Mouse (Mus musculus) liver (tissue): ENCODE results near the gene Scd4.
A peak's percentile ranks its signal among the peaks of the same experiment; 100 is the strongest.
"Not testable (repeated sequence)": the region's sequence is repeated elsewhere in the genome, so short reads cannot be mapped to it uniquely, and the experiment has no call there.

Experiments used
- DNase-seq: peaks from one replicate; pipeline ENCODE4 v3.0.0-alpha.2; 2020; ENCODE audit warnings: mixed read lengths

The Scd4 gene

GRCm38 (mm10) chr19:44301176-44301575, 31.7 kb upstream of the Scd4 start:
- DNase-seq: peak; percentile 39

- DNase-seq: peak; percentile 46
Observed at GRCm38 (mm10) chr19:44301671-44302305, 31.1 kb upstream of the Scd4 start.

DNA sequence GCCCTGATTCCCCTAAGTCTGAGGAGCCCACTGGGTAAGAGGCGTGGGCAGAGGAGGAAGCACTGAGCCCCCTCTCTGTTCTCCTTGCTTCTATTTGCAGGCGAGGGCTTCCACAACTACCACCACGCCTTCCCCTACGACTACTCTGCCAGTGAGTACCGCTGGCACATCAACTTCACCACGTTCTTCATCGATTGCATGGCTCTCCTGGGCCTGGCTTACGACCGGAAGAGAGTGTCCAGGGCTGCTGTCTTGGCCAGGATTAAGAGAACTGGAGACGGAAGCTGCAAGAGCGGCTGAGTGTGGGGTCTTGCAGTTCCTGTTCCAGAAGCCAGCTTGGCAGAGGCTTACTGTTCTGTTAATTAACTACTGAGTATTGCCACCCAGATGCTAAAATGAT, 30.0 kb upstream of the Scd4 start:
- no peak for DNase-seq

- no peak for DNase-seq
Observed at GRCm38 (mm10) chr19:44303502-44303901, 29.4 kb upstream of the Scd4 start.

DNA sequence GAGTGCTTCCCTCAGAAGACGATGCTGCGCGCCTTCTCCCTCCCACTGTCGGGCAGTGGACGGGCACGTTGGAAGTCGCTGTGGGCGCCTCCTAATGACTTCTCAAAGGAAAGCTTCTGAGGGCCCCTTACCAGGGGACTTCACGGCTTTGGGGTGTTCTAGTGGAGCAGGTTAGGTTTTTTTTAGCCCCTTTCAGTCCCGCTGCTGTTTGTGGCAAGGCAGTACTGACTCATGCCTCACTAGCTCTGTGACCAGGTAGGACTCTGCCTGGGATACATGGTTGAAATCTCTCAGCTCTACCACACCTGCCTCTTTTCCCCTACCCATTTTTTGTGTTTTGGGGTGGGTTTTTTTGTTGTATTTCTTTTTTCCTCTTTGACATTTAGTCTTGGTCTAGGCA, 28.5 kb upstream of the Scd4 start:
- no peak for DNase-seq

DNA sequence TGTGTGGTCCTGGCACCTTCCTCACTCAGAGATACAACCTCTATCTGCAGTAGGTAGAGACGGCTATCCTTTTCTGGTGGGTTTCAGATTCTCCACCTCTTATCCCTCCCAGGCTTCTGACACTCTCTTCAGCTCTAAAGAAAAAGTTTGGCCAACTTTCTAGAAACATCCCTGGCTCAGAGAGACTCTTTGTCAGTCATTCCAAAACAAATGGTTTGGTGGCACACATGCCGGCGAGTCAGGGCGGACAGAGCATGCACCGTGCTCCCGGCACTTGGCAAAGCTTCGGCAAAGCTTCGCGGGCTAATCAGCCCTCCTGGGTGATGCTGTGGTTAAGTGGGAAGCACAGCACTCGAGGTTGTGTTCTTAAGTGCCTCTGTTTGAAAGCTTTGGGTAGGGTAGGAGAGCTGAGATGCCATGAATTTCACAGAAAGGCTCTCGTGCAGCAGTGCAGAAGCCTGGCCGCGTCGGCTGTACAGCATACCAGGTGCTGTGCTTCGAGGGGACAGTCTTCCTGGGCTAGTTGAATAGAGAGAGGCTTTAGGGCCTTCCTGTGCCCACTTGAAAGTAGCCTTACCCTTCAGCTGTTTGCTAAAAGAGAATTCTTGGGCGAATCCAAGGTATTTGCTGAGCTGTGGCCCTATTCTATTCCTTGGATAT, 27.9 kb upstream of the Scd4 start:
- DNase-seq: no peak

DNA sequence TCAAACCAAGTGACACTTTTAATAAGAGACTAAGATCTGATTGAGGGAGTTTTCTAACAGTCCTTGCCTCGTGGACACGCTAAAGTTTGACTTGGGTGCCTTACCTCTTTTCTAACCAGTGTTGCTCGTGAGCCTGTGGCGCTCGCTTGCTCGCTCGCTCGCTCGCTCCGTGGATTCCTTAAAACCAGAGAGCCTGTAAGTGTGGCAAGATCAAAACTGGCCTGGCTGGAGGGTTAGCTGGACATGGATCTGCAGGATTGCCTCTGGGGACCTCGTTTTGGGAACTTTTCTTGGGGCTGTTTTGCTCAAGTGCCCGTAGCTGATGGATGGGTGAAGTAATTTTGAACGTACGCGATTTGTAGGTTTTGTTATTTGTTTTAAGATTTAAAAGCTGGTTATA, 27.2 kb upstream of the Scd4 start:
- DNase-seq: no peak

GRCm38 (mm10) chr19:44306171-44306570, 26.7 kb upstream of the Scd4 start:
- DNase-seq: no peak

DNA sequence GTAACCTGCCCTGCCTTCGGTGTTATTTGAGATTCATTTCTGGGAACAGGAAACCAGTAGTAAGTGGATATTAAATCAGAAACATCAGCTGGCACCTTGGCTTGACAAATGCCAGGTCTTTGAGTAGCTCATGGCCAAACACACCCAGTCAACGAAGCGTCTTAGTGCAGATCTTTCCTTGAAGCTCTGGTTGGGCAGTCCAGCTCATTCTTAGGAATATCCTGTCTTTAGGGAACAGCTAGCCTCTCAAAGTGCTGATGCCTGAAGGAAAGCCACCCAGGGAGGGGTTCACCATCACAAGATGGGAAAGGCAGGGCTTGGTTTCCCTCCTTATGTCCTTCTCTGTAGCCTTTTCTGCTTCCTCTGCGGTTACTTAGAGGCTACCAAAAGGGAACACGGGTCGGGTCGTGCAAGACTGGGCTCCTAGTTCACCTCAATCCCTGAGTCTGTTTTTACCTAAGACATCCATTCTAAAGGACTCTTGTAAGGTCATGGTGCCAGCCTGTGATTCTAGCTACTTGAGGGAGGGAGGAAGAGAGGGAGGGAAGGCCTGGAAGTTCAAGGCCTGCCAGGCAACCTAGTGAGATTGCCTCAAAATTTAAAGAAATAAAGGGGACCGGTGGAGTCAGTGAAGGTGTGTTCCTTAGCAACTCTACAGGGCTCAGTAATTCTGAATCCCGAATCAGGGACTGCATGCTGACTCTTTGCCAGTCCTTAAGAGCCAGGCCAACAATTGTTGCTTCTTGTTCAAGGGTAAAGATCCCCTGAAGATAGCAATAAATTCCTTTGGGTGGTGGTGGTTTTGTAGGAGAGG, 25.6 kb upstream of the Scd4 start:
- DNase-seq: no peak

GRCm38 (mm10) chr19:44307915-44308470, 24.9 kb upstream of the Scd4 start:
- no peak for DNase-seq

- DNase-seq: no peak
Observed at GRCm38 (mm10) chr19:44308611-44309246, 24.2 kb upstream of the Scd4 start.

DNA sequence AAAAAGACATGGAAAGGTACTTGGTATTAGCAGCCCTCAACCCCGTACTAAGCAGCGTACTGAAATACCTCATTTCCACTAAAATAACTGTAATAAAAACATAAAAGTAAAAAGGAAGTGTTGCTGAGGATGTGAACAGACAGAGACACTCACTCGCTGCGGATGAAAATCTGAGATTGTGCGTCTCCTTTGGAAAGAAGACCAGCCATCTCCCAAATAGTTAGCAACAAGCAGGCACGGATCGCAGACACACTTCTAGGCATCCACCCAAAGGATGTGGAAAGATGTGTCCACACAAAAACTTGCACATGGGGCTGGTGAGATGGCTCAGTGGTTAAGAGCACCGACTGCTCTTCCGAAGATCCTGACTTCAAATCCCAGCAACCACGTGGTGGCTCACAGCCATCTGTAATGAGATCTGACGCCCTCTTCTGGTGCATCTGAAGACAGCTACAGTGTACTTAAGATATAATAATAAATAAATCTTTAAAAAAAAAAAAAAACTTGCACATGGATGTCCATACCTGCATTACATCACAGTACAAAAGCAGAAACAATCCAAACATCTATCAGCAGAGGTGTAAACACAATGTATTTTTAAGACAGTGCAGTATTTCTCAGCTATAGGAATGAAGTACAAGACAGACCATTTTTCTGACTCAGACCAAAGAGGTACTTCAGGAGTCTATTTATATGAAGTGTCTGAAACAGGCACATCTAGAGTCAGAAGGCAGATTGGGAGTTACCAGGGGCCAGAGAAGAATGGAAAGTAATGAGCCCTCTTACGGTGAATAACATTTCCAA, 23.3 kb upstream of the Scd4 start:
- DNase-seq: no peak

DNA sequence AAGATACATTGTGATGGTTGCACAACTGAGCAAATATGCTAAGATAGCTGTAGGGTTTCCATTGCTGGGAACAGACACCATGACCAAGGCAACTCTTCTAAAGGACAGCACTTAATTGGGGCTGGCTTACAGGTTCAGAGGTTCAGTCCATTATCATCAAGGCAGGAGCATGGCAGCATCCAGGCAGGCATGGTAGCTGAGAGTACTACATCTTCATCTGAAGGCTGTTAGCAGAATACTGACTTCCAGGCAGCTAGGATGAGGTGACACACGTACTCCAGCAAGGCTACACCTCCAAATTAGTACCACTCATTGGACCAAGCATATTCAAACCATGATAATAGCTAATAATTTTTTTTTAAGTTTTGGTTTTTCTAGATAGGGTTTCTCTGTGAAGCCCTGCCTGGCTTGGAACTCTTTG, 22.7 kb upstream of the Scd4 start:
- DNase-seq: not testable (repeated sequence)

DNA sequence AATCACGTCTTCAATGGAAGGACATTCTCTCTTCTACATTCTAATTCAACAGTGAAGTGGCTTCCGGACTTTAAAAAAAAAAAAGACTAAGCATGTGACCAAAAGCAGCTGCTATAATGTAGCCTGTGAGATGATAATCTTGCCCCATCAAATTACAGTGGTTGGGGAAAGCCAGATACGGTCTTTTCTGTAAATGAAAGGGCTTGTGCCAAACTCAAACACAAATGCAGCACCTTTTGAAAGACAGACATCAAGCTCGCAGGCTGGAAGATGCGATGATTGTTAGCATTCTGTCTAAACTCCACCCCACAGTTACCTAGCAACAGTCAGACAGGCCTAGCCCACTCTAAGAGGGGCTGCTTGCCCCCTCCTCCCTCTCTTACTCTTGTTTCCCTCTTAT, 22.1 kb upstream of the Scd4 start:
- no peak for DNase-seq

DNA sequence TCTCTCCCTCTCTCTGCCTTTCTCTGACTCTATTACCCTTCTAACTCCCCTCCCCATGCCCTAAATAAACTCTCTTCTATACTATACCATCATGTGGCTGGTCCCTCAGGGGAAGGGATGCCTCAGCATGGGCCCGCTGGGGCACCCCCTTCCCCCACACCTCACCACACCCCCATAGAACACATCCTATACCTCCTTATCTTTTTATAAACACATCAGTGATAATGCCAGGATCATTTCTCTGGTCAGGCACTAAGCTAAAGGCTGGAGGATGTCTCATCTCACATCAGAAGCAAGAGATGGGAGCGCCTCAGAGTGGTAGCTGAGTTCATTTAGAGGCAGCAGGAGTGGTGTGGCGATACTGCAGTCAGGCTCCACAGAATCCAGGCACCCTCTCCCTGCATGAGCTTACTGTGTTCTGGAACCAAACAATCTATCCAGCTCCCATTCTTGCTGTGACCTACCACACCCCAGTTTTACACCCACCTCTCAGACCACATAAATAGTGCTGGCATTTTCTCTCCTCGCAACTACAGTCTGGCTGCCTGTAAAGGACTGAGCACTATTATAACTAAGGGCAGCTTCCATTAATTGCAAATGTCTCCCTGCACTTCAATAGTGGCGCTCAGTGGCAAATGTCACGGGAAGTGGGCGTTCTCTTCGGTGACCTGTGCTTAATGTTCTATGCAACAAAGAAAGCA, 21.4 kb upstream of the Scd4 start:
- no peak for DNase-seq

DNA sequence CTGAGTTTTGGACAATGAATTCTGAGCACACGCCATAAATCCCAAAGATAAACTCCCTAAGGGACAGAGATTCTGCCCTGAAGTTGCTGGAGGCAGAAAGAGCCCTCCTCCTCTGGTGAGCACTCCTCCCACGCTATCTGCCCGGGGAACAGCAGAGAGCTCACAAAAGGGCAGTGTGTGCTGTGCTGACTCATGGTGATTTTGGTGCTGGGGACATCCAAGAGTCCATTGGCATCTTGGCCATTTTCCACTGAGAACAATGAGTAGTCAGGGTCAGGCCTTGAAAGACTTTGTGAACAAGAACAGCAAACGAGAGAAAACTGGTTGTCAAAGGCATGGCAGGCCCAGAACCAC, 20.9 kb upstream of the Scd4 start:
- DNase-seq: no peak

DNA sequence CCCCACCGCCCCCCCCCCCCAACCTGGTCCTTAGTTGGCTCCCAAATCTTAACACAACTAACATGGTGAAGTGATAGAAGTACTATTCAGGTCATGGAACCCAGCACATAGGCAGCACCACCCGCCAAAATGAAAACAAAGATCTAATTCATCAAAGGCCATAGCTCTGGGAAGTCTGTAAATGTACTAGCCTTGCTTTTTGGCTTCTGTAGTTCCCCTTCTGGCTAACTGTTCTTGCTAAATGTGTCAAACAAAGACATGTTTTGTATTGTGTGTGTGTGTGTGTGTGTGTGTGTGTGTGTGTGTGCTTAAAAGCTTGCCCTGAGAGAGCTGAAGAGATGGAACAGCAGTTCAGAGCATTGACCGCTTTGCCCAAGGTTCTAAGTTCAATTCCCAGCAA, 19.8 kb upstream of the Scd4 start:
- no peak for DNase-seq

- peak; percentile 82 for DNase-seq
Observed at GRCm38 (mm10) chr19:44314327-44314759, 18.5 kb upstream of the Scd4 start.

- DNase-seq: peak; percentile 39
Observed at GRCm38 (mm10) chr19:44314871-44315414, 17.9 kb upstream of the Scd4 start.

GRCm38 (mm10) chr19:44316752-44317315, 16.1 kb upstream of the Scd4 start:
- no peak for DNase-seq

DNA sequence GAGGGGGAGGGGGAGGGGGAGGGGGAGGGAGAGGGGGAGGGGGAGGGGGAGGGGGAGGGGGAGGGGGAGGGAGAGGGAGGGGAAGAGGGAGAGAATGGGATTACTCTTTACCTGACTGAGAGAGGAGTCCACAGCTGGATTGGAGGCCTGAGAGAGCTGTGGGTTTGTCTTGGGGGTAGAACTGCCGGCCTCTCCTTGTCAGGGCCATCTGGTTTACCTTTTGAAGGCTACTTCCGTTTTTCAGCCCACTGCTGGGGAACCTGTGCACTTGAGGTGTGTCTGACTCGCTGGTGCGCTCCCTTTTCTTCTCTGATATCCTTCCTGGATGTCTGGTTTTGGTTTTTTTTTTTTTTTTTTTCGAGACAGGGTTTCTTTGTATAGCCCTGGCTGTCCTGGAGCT, 15.5 kb upstream of the Scd4 start:
- DNase-seq: no peak
